Mouse (Mus musculus) intestine, embryonic 16.5 days (tissue): ENCODE results near the gene Unc5cl. TPM values are rescaled to one million over a fixed set of nuclear protein-coding genes. Genes with fewer than 3 reads are reported as not detected.

Experiments used
- ATAC-seq: fragments of 200-750 bp; cut with Nextera tagmentation; 2 replicates; pipeline ENCODE4 v1.8.0; 2017; ENCODE audit warnings: moderate TSS enrichment, moderate library complexity
- H3K27ac ChIP-seq: fragments of 300-500 bp; sonication (generic); 2 replicates; pipeline ENCODE4 v1.5.1; 2014; ENCODE audit warnings: mild to moderate bottlenecking, low read length
- H3K27me3 ChIP-seq: fragments of 300-500 bp; sonication (generic); replicated peaks from 2 replicates; pipeline ENCODE4 v1.6.1; 2014; ENCODE audit warnings: low read length, control low read depth, mixed read lengths; ENCODE audit not compliant: control insufficient read depth, insufficient read depth
- H3K36me3 ChIP-seq: fragments of 300-500 bp; sonication (generic); 2 replicates; pipeline ENCODE4 v1.6.1; 2014; ENCODE audit warnings: low read length, control low read depth; ENCODE audit not compliant: control insufficient read depth, insufficient read depth
- H3K4me1 ChIP-seq: fragments of 300-500 bp; sonication (generic); 2 replicates; pipeline ENCODE4 v1.6.1; 2014; ENCODE audit warnings: low read length, control low read depth, mixed read lengths; ENCODE audit not compliant: control insufficient read depth, insufficient read depth
- H3K4me2 ChIP-seq: fragments of 300-500 bp; sonication (generic); 2 replicates; pipeline ENCODE4 v1.6.1; 2014; ENCODE audit warnings: low read depth, low read length, control low read depth
- H3K4me3 ChIP-seq: fragments of 300-500 bp; sonication (generic); 2 replicates; pipeline ENCODE4 v1.5.1; 2014; ENCODE audit warnings: mild to moderate bottlenecking, low read length
- H3K9ac ChIP-seq: fragments of 300-500 bp; sonication (generic); 2 replicates; pipeline ENCODE4 v1.6.1; 2014; ENCODE audit warnings: low read depth, low read length
- H3K9me3 ChIP-seq: fragments of 300-500 bp; sonication (generic); 2 replicates; pipeline ENCODE4 v1.6.1; 2016; ENCODE audit warnings: low read length, control low read depth; ENCODE audit not compliant: control insufficient read depth
- WGBS: fragments of 180-500 bp; shearing (Covaris S2); extraction: QIAGEN DNeasy Blood & Tissue Kit; methylation state at CpG from one replicate; pipeline ENCODE4 v1.1.7; 2014; 5-methylcytosine and 5-hydroxymethylcytosine counted together
- polyA plus RNA-seq: library from polyadenylated mRNA; unstranded; fragments of >200 nt; fragmentation: Nextera tagmentation; extraction: Ambion mirVana; gene quantifications from 2 replicates; pipeline ENCODE4 v1.2.1, GENCODE M21; 2015

Unc5cl gene
- polyA plus RNA-seq, 1 experiment from 2014 or later: 47.2 TPM

DNA sequence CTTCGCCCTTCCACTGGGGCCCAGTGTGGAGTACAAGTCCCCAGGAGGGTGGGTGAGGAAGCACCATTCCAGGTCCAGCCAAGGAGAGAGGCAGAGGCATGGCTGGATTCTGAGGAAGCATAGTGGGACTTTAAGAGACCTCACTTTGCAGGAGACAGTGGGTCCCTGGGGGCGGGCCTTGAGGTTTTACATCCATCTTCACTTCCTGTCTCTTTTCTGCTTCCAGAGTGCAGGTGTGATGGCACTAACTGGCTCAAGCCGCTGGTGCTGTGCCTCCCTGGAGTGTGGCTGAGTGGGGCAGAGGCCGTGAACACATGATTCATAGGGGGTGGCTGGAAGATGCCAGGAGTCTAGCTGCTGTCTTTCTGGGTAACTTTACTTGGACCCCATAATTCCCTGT is 54.9 kb downstream of the Unc5cl start:
- H3K4me1 ChIP-seq: no peaks in the 10 kb centered on the region
- H3K9ac ChIP-seq: no peak overlapping the region
- no peaks in the 10 kb centered on the region for H3K36me3 ChIP-seq
- ATAC-seq: no peak
- WGBS: 77% methylated on average over 4 of the region's 4 CpGs
- H3K4me2 ChIP-seq: no peak overlapping the region
- H3K27ac ChIP-seq: no peak overlapping the region
- H3K27me3 ChIP-seq: no peaks in the 10 kb centered on the region
- no peak overlapping the region for H3K4me3 ChIP-seq
- no peaks in the 10 kb centered on the region for H3K9me3 ChIP-seq

DNA sequence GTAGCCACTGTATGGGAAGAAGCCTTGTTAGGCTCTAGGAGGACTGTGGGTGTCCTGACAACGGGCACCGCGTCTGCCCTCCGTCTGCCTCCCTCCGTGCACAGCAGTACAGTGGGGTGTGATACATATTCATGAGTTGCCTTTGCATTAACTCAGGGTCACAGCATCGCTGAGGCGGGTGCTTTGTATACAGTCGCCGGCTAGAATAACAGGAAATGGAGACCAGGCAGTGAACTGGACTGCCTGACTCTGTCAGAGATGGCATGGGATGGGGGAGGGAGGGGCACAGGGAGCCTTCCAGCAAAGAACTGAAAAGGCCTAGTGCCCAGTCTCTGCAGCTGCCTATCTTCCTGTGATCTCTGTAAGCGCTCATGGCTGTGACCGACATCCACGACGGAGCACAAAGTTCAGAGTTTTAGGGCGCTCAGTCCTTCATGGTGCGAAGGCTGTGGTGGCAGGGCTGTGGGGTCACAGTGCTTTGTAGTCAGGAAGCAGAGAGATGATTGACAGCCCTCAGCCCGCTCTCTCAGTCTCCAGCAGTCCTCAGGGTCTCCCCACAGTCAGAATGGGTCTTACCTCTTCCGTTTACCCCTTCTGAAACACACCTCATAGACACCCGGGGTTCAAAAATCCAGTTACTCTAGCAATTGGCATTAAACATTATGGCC is 58.0 kb downstream of the Unc5cl start:
- H3K27ac ChIP-seq: no peak overlapping the region
- WGBS: 47% methylated on average over 18 of the region's 18 CpGs
- H3K9ac ChIP-seq: no peak overlapping the region
- no peaks in the 10 kb centered on the region for H3K36me3 ChIP-seq
- H3K4me1 ChIP-seq: no peaks in the 10 kb centered on the region
- no peaks in the 10 kb centered on the region for H3K27me3 ChIP-seq
- H3K4me2 ChIP-seq: no peak overlapping the region
- H3K9me3 ChIP-seq: no peaks in the 10 kb centered on the region
- ATAC-seq: peak; percentile 48; the same call in 1 of the 2 replicates
- no peak overlapping the region for H3K4me3 ChIP-seq

DNA sequence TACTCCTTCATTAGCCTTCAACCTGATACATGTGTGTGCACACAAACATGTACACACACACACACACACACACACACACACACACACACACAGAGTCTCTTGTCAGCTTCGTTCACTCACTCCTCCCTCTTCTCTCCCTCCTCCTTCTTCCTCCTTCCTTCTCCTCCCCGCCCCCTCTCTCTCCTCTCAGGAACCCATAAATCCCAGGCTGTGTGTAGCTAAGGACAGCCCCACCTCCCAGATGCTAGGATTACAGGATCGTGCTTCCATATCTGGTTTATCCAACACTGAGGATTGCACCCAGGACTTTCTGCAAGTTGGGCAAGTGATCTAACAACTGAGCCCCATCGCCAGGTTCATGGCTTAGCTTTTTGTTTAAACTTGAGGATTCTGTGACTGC is 59.9 kb downstream of the Unc5cl start:
- no peak overlapping the region for H3K9ac ChIP-seq
- no peak overlapping the region for H3K27ac ChIP-seq
- no peaks in the 10 kb centered on the region for H3K4me1 ChIP-seq
- no peak overlapping the region for H3K4me2 ChIP-seq
- H3K4me3 ChIP-seq: no peak overlapping the region
- ATAC-seq: 0 out of 2 replicates have a peak, but pooled peaks have one; percentile 46
- no peaks in the 10 kb centered on the region for H3K27me3 ChIP-seq
- H3K36me3 ChIP-seq: no peaks in the 10 kb centered on the region
- no peaks in the 10 kb centered on the region for H3K9me3 ChIP-seq
- 30% methylated on average over 4 of the region's 4 CpGs for WGBS

GRCm38 (mm10) chr17:48519046-48519445 is 64.3 kb downstream of the Unc5cl start:
- H3K4me3 ChIP-seq: no peak overlapping the region
- ATAC-seq: no peak
- H3K27me3 ChIP-seq: no peaks in the 10 kb centered on the region
- no peak overlapping the region for H3K27ac ChIP-seq
- no peaks in the 10 kb centered on the region for H3K4me1 ChIP-seq
- 79% methylated on average over 7 of the region's 7 CpGs for WGBS
- H3K4me2 ChIP-seq: no peak overlapping the region
- H3K9ac ChIP-seq: no peak overlapping the region
- H3K36me3 ChIP-seq: no peaks in the 10 kb centered on the region
- H3K9me3 ChIP-seq: no peaks in the 10 kb centered on the region

DNA sequence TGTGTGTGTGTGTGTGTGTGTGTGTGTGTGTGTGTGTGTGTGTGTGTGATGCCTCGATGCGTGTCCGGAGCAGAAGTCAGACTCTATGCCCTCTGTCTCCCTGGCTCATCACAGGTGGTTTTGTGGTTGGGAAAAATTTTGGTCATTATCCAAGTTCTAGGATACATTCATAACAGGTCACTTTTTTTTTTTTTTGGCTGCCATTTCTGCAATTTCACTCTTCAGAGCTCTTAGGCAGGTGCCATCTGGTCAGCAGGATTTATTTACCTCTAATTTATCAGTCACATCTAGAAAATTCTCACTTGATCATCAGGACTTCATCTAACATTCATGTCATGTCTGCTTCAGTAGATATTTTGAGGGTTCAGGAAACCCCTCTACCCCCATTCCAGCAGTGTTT is 65.7 kb downstream of the Unc5cl start:
- Histone ChIP-seq H3K27ac (no peak overlapping the region), H3K4me3 (no peak overlapping the region), H3K4me2 (no peak overlapping the region), H3K9ac (no peak overlapping the region), H3K36me3 (no peaks in the 10 kb centered on the region), H3K9me3 (no peaks in the 10 kb centered on the region), H3K4me1 (no peaks in the 10 kb centered on the region), H3K27me3 (no peaks in the 10 kb centered on the region)
- 88% methylated on average over 3 of the region's 3 CpGs for WGBS
- no peak for ATAC-seq

GRCm38 (mm10) chr17:48523056-48523455 is 68.4 kb downstream of the Unc5cl start:
- no peak for ATAC-seq
- Histone ChIP-seq H3K27ac (no peak overlapping the region), H3K36me3 (no peaks in the 10 kb centered on the region), H3K4me3 (no peak overlapping the region), H3K4me1 (no peaks in the 10 kb centered on the region), H3K9me3 (no peaks in the 10 kb centered on the region), H3K4me2 (no peak overlapping the region), H3K9ac (no peak overlapping the region), H3K27me3 (no peaks in the 10 kb centered on the region)
- WGBS: 95% methylated on average over 2 of the region's 2 CpGs

DNA sequence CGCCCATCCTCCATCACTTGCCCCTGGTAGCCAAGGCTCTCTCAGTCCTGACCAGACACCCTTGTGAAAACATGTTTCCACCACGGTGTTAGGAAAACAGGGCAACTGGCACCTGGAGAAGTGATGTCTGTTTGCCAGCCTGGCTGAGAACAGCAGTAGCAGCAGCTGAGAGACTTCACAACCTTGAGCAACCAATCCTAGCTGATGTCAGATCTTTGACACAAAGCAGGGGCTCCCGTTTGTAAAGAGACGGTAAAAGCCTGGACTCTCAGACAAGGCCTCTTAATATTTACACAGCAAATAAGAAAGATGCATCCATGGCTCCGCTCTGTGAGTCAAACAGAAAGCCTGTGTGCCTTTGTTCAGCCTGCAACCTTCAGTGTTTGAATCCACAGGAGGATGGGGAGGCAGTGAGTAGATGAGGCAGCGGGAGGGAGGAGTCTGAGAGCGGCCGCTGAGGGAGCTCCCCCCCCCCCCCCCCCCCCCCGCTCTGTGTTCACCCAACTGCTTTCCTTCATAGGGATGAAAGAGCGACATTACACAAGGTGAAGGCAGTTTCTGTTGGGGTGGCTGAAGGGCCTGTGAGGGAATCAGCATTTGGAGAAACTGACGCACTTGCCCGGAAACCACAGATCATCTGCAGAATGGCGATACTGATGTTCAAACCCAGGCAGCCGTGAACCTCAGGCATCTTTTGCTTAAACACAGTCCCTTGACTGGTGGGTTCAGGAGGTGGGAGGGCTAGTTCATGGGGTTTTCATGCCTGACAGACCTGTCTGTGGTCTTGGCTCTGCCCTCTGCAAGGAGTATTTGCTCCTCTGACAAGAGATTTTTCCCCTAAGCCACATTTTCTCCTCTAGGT is 79.4 kb downstream of the Unc5cl start:
- no peaks in the 10 kb centered on the region for H3K9me3 ChIP-seq
- no peaks in the 10 kb centered on the region for H3K27me3 ChIP-seq
- H3K4me1 ChIP-seq: no peaks in the 10 kb centered on the region
- H3K4me2 ChIP-seq: no peak overlapping the region
- no peak for ATAC-seq
- 24% methylated on average over 13 of the region's 14 CpGs for WGBS
- no peak overlapping the region for H3K4me3 ChIP-seq
- no peaks in the 10 kb centered on the region for H3K36me3 ChIP-seq
- H3K9ac ChIP-seq: no peak overlapping the region
- H3K27ac ChIP-seq: no peak overlapping the region

GRCm38 (mm10) chr17:48538328-48538727 is 83.6 kb downstream of the Unc5cl start:
- no peak for ATAC-seq
- Histone ChIP-seq H3K27me3 (no peaks in the 10 kb centered on the region), H3K4me2 (no peak overlapping the region), H3K4me3 (no peak overlapping the region), H3K9ac (no peak overlapping the region), H3K9me3 (no peaks in the 10 kb centered on the region), H3K27ac (no peak overlapping the region), H3K36me3 (no peaks in the 10 kb centered on the region), H3K4me1 (no peaks in the 10 kb centered on the region; the same call in 1 of the 2 replicates)
- WGBS: 83% methylated on average over 5 of the region's 5 CpGs

DNA sequence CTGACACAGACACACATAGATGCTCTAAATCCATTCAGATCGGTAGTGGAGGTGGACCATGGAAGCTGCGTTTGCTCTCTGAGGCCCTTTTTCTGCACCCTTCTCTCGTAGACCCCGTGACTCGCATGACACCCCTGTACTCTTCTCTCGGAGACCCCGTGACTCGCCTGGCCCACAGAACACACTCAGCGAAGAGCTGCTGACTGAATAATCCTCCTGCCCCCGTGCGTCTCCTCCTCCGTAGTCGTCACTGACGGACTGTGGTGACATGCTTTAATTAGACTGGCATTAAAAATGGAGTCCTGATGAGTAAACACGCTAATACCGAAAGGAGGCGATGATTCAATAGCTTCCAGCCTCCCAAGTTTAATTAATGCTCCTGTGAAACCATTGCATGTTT is 84.6 kb downstream of the Unc5cl start:
- no peak for ATAC-seq
- H3K27me3 ChIP-seq: no peaks in the 10 kb centered on the region

More for the DNA sequence above, 84.6 kb downstream of the Unc5cl start:
- WGBS: 92% methylated on average over 17 of the region's 17 CpGs
- no peak overlapping the region for H3K27ac ChIP-seq
- H3K36me3 ChIP-seq: no peaks in the 10 kb centered on the region
- H3K4me3 ChIP-seq: no peak overlapping the region
- H3K4me2 ChIP-seq: no peak overlapping the region
- no peak overlapping the region for H3K9ac ChIP-seq
- no peaks in the 10 kb centered on the region for H3K9me3 ChIP-seq
- H3K4me1 ChIP-seq: no peaks in the 10 kb centered on the region; the same call in 1 of the 2 replicates
